Mouse (Mus musculus) erythroblast, embryonic 14.5 days (primary cell): ENCODE measurements around the gene Gm28374.

Experiments
- GATA1 ChIP-seq: IDR thresholded peaks from 2 replicates; pipeline ENCODE4 v1.6.1; 2012; ENCODE audit warnings: low read length, inconsistent platforms, mixed read lengths
- TAL1 ChIP-seq: IDR thresholded peaks from 3 replicates; pipeline ENCODE4 v1.6.1; 2012; ENCODE audit warnings: low read length, inconsistent platforms, mixed read lengths

GRCm38 (mm10) chr19:6104476-6104875 lies 22.4 kb upstream of the Gm28374 start:
- TF ChIP-seq GATA1, result no peak
- TF ChIP-seq TAL1, result no peak
